Mouse (Mus musculus): ENCODE measurements around the gene Ankrd34a. TPM values are rescaled to one million over a fixed set of nuclear protein-coding genes. Genes with fewer than 3 reads are reported as not detected.

Gene Ankrd34a
- polyA plus RNA-seq, 1 experiment from 2014 or later, result 2.0 TPM

GRCm38 (mm10) chr3:96590657-96591056, 5.8 kb upstream of the Ankrd34a start:
- Histone ChIP-seq H3K4me2 (ENCODE audit: low read depth, low read length) (no peak overlapping the region), H3K4me3 (ENCODE audit: low read length) (no peak overlapping the region), H3K9ac (ENCODE audit: low read depth, low read length) (no peak overlapping the region), H3K9me3 (ENCODE audit: control insufficient read depth, low read length) (no peaks in the 10 kb centered on the region), H3K36me3 (ENCODE audit: control insufficient read depth, insufficient read depth, low read length) (no peaks in the 10 kb centered on the region), H3K27ac (ENCODE audit: low read length) (no peak overlapping the region), H3K4me1 (ENCODE audit: control insufficient read depth, insufficient read depth, low read length) (peaks cover 3% of the 10 kb centered on the region; the same call in 1 of the 2 replicates), H3K27me3 (replicated peaks; ENCODE audit: control insufficient read depth, insufficient read depth, low read length) (no peaks in the 10 kb centered on the region; the same call in 1 of the 2 replicates)
- ATAC-seq, result no peak
- 82% methylated on average over 4 of the region's 4 CpGs for WGBS

GRCm38 (mm10) chr3:96593374-96593773, 3.1 kb upstream of the Ankrd34a start:
- H3K9me3 ChIP-seq (ENCODE audit: control insufficient read depth, low read length), result no peaks in the 10 kb centered on the region
- peak overlapping the region; percentile 72 for H3K4me3 ChIP-seq (ENCODE audit: low read length)
- peak overlapping the region; percentile 87; the same call in 1 of the 2 replicates for H3K27ac ChIP-seq (ENCODE audit: low read length)
- peaks cover 20% of the 10 kb centered on the region for H3K4me1 ChIP-seq (ENCODE audit: control insufficient read depth, insufficient read depth, low read length)
- under 1% methylated on average over 10 of the region's 10 CpGs for WGBS
- H3K9ac ChIP-seq (ENCODE audit: low read depth, low read length), result peak overlapping the region; percentile 80
- ATAC-seq, result no peak
- H3K36me3 ChIP-seq (ENCODE audit: control insufficient read depth, insufficient read depth, low read length), result no peaks in the 10 kb centered on the region
- peaks cover 11% of the 10 kb centered on the region for H3K27me3 ChIP-seq (replicated peaks; ENCODE audit: control insufficient read depth, insufficient read depth, low read length)
- peak overlapping the region; percentile 76 for H3K4me2 ChIP-seq (ENCODE audit: low read depth, low read length)

GRCm38 (mm10) chr3:96593790-96594560, 2.5 kb upstream of the Ankrd34a start, which contains the start of gene Polr3gl:
Polr3gl (minus strand) TSS chr3:96594181.
- H3K36me3 ChIP-seq (ENCODE audit: control insufficient read depth, insufficient read depth, low read length), result no peaks in the 10 kb centered on the region
- peak; percentile 93 for ATAC-seq
- H3K27me3 ChIP-seq (replicated peaks; ENCODE audit: control insufficient read depth, insufficient read depth, low read length), result peaks cover 15% of the 10 kb centered on the region
- WGBS, result under 1% methylated on average over 36 of the region's 38 CpGs
- H3K4me3 ChIP-seq (ENCODE audit: low read length), result peak within 1 kb of the TSS; percentile 72
- peak within 1 kb of the TSS; percentile 87 for H3K27ac ChIP-seq (ENCODE audit: low read length)
- peak within 1 kb of the TSS; percentile 76 for H3K4me2 ChIP-seq (ENCODE audit: low read depth, low read length)
- H3K4me1 ChIP-seq (ENCODE audit: control insufficient read depth, insufficient read depth, low read length), result peaks cover 24% of the 10 kb centered on the region
- H3K9me3 ChIP-seq (ENCODE audit: control insufficient read depth, low read length), result no peaks in the 10 kb centered on the region
- peak within 1 kb of the TSS; percentile 80 for H3K9ac ChIP-seq (ENCODE audit: low read depth, low read length)

GRCm38 (mm10) chr3:96594851-96595250, 1.6 kb upstream of the Ankrd34a start:
- ATAC-seq, result no peak
- Histone ChIP-seq H3K27ac (ENCODE audit: low read length) (no peak overlapping the region), H3K36me3 (ENCODE audit: control insufficient read depth, insufficient read depth, low read length) (no peaks in the 10 kb centered on the region), H3K4me1 (ENCODE audit: control insufficient read depth, insufficient read depth, low read length) (peaks cover 24% of the 10 kb centered on the region), H3K27me3 (replicated peaks; ENCODE audit: control insufficient read depth, insufficient read depth, low read length) (peaks cover 20% of the 10 kb centered on the region), H3K9ac (ENCODE audit: low read depth, low read length) (no peak overlapping the region), H3K4me3 (ENCODE audit: low read length) (no peak overlapping the region), H3K9me3 (ENCODE audit: control insufficient read depth, low read length) (no peaks in the 10 kb centered on the region), H3K4me2 (ENCODE audit: low read depth, low read length) (no peak overlapping the region)
- 73% methylated on average over 5 of the region's 5 CpGs for WGBS

GRCm38 (mm10) chr3:96595661-96596060, 775 bp upstream of the Ankrd34a start:
- Histone ChIP-seq H3K36me3 (ENCODE audit: control insufficient read depth, insufficient read depth, low read length) (no peaks in the 10 kb centered on the region), H3K27me3 (replicated peaks; ENCODE audit: control insufficient read depth, insufficient read depth, low read length) (peaks cover 20% of the 10 kb centered on the region), H3K9me3 (ENCODE audit: control insufficient read depth, low read length) (no peaks in the 10 kb centered on the region), H3K4me2 (ENCODE audit: low read depth, low read length) (peak overlapping the region; percentile 90; the same call in 1 of the 2 replicates), H3K9ac (ENCODE audit: low read depth, low read length) (no peak overlapping the region), H3K4me1 (ENCODE audit: control insufficient read depth, insufficient read depth, low read length) (peaks cover 27% of the 10 kb centered on the region), H3K4me3 (ENCODE audit: low read length) (peak overlapping the region; percentile 56; the same call in 1 of the 2 replicates), H3K27ac (ENCODE audit: low read length) (peak overlapping the region; percentile 37; the same call in 1 of the 2 replicates)
- ATAC-seq, result no peak
- 26% methylated on average over 6 of the region's 6 CpGs for WGBS

- Histone ChIP-seq H3K4me2 (ENCODE audit: low read depth, low read length) (peak overlapping the region; percentile 90), H3K9me3 (ENCODE audit: control insufficient read depth, low read length) (no peaks in the 10 kb centered on the region), H3K27ac (ENCODE audit: low read length) (no peak overlapping the region), H3K9ac (ENCODE audit: low read depth, low read length) (peak overlapping the region; percentile 72), H3K4me3 (ENCODE audit: low read length) (peak overlapping the region; percentile 56), H3K4me1 (ENCODE audit: control insufficient read depth, insufficient read depth, low read length) (peaks cover 27% of the 10 kb centered on the region), H3K36me3 (ENCODE audit: control insufficient read depth, insufficient read depth, low read length) (no peaks in the 10 kb centered on the region), H3K27me3 (replicated peaks; ENCODE audit: control insufficient read depth, insufficient read depth, low read length) (peaks cover 20% of the 10 kb centered on the region)
- ATAC-seq, result no peak
- under 1% methylated on average over 12 of the region's 12 CpGs for WGBS
These were observed 419 bp downstream of the Ankrd34a start for GRCm38 (mm10) chr3:96596855-96597254.

GRCm38 (mm10) chr3:96597435-96597891, 1.0 kb downstream of the Ankrd34a start:
- H3K4me1 ChIP-seq (ENCODE audit: control insufficient read depth, insufficient read depth, low read length), result peaks cover 27% of the 10 kb centered on the region
- H3K27ac ChIP-seq (ENCODE audit: low read length), result peak overlapping the region; percentile 66
- peak overlapping the region; percentile 90 for H3K4me2 ChIP-seq (ENCODE audit: low read depth, low read length)
- no peaks in the 10 kb centered on the region for H3K36me3 ChIP-seq (ENCODE audit: control insufficient read depth, insufficient read depth, low read length)
- H3K9ac ChIP-seq (ENCODE audit: low read depth, low read length), result peak overlapping the region; percentile 72
- H3K9me3 ChIP-seq (ENCODE audit: control insufficient read depth, low read length), result no peaks in the 10 kb centered on the region
- peak overlapping the region; percentile 56 for H3K4me3 ChIP-seq (ENCODE audit: low read length)
- under 1% methylated on average over 40 of the region's 40 CpGs for WGBS
- ATAC-seq, result no peak
- H3K27me3 ChIP-seq (replicated peaks; ENCODE audit: control insufficient read depth, insufficient read depth, low read length), result peaks cover 20% of the 10 kb centered on the region

GRCm38 (mm10) chr3:96598156-96599068, 2.0 kb downstream of the Ankrd34a start:
- WGBS, result 2% methylated on average over 51 of the region's 54 CpGs
- Histone ChIP-seq H3K4me2 (ENCODE audit: low read depth, low read length) (peak overlapping the region; percentile 90), H3K36me3 (ENCODE audit: control insufficient read depth, insufficient read depth, low read length) (no peaks in the 10 kb centered on the region), H3K4me3 (ENCODE audit: low read length) (peak overlapping the region; percentile 56), H3K9ac (ENCODE audit: low read depth, low read length) (peak overlapping the region; percentile 72), H3K27ac (ENCODE audit: low read length) (peak overlapping the region; percentile 66), H3K27me3 (replicated peaks; ENCODE audit: control insufficient read depth, insufficient read depth, low read length) (peaks cover 20% of the 10 kb centered on the region), H3K9me3 (ENCODE audit: control insufficient read depth, low read length) (no peaks in the 10 kb centered on the region), H3K4me1 (ENCODE audit: control insufficient read depth, insufficient read depth, low read length) (peaks cover 24% of the 10 kb centered on the region)
- ATAC-seq, result no peak

- H3K36me3 ChIP-seq (ENCODE audit: control insufficient read depth, insufficient read depth, low read length), result no peaks in the 10 kb centered on the region
- H3K4me1 ChIP-seq (ENCODE audit: control insufficient read depth, insufficient read depth, low read length), result peaks cover 28% of the 10 kb centered on the region
- H3K9me3 ChIP-seq (ENCODE audit: control insufficient read depth, low read length), result no peaks in the 10 kb centered on the region
- ATAC-seq, result no peak
- peaks cover 20% of the 10 kb centered on the region for H3K27me3 ChIP-seq (replicated peaks; ENCODE audit: control insufficient read depth, insufficient read depth, low read length)
- 53% methylated on average over 8 of the region's 8 CpGs for WGBS
- no peak overlapping the region for H3K27ac ChIP-seq (ENCODE audit: low read length)
- peak overlapping the region; percentile 72 for H3K9ac ChIP-seq (ENCODE audit: low read depth, low read length)
- no peak overlapping the region for H3K4me3 ChIP-seq (ENCODE audit: low read length)
- peak overlapping the region; percentile 90; the same call in 1 of the 2 replicates for H3K4me2 ChIP-seq (ENCODE audit: low read depth, low read length)
These were observed 2.6 kb downstream of the Ankrd34a start for GRCm38 (mm10) chr3:96599069-96599393.
